Mouse (Mus musculus): ENCODE data around the gene Vsig8. TPM values are rescaled to one million over a fixed set of nuclear protein-coding genes. Genes with fewer than 3 reads are reported as not detected.
A peak's percentile ranks its signal among the peaks of the same experiment; 100 is the strongest.

The Vsig8 gene
- polyA plus RNA-seq, 1 experiment: 1.9 TPM

DNA sequence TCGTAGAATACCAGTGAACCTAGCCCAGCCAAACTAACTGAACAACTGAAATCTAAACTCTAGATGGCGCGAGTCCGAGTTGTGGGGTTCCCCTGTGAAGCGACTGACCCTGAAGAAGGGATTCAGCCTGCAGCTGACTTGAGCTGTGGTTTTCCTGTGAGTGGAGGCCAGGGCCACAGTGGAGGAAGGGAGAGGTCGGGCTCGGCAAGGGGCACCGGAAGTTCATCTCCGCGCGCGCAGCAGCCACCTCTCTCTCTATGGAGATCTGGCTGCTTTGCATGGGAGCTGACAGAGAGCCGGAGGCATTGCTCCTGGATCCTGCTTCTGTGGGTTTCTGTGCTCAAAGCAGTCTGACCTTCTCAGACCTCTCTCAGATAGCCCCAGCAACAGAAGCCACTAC lies 42.8 kb upstream of the Vsig8 start:
- H3K36me3 ChIP-seq (ENCODE audit: control insufficient read depth, insufficient read depth, low read length): no peaks in the 10 kb centered on the region
- no peaks in the 10 kb centered on the region for H3K27me3 ChIP-seq (ENCODE audit: control insufficient read depth, insufficient read depth, low read length)
- TF ChIP-seq POLR2A (IDR thresholded peaks at IDR 0.05; ENCODE audit: control insufficient read depth, extremely low read depth, insufficient read depth, low read length, poor library complexity) (no peak), CTCF (IDR thresholded peaks at IDR 0.05; ENCODE audit: borderline replicate concordance, control insufficient read depth, extremely low read depth, insufficient read depth, low read length, poor library complexity) (no peak)
- peak; percentile 78 for DNase-seq
- H3K4me1 ChIP-seq (replicated peaks; ENCODE audit: control insufficient read depth, insufficient read depth, low read length): peaks cover 32% of the 10 kb centered on the region
- peak overlapping the region; percentile 78 for H3K27ac ChIP-seq (ENCODE audit: control insufficient read depth, insufficient read depth, low read length)
- H3K4me3 ChIP-seq (ENCODE audit: control insufficient read depth, insufficient read depth, low read length): peak overlapping the region; percentile 10
- WGBS: 3% methylated on average over 13 of the region's 13 CpGs

DNA sequence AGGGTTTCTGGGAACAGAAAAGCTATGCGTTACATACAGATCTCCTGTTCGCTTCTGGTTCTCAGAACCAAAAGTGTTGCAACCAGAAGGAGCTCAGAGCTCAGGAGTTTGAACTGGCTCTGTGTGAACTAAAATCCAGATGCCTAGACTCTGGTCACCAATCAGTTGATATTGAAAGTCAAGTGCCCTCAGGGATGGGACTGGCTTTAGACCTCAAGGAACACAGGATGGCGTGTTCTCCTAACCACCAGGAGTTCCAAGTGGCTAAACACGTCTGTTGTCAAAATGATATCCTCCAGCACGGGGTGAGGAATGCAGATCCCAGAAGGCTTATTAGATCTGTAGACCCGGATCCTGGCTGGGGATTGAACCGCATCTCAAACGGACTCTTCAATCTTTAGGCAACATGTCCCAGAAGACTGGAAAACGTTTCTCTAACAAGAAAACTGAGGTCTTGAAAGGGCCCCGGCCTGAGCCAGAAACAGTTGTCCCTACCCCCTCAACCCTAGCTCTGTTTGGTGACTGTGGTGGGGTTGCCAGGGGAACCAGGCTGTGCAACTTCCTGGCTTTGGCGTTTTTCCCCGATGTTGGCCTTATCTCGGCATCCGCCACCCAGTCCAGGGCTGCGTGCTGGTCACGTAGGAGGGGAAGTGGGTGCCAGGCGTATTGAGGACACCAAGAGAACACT lies 42.1 kb upstream of the Vsig8 start:
- WGBS: 9% methylated on average over 17 of the region's 17 CpGs
- TF ChIP-seq CTCF (IDR thresholded peaks at IDR 0.05; ENCODE audit: borderline replicate concordance, control insufficient read depth, extremely low read depth, insufficient read depth, low read length, poor library complexity) (no peak), POLR2A (IDR thresholded peaks at IDR 0.05; ENCODE audit: control insufficient read depth, extremely low read depth, insufficient read depth, low read length, poor library complexity) (no peak)
- Histone ChIP-seq H3K27ac (ENCODE audit: control insufficient read depth, insufficient read depth, low read length) (peak overlapping the region; percentile 72), H3K27me3 (ENCODE audit: control insufficient read depth, insufficient read depth, low read length) (no peaks in the 10 kb centered on the region), H3K4me1 (replicated peaks; ENCODE audit: control insufficient read depth, insufficient read depth, low read length) (peaks cover 32% of the 10 kb centered on the region), H3K4me3 (ENCODE audit: control insufficient read depth, insufficient read depth, low read length) (peak overlapping the region; percentile 5; the same call in 1 of the 2 replicates), H3K36me3 (ENCODE audit: control insufficient read depth, insufficient read depth, low read length) (no peaks in the 10 kb centered on the region)
- peak; percentile 78 for DNase-seq

DNA sequence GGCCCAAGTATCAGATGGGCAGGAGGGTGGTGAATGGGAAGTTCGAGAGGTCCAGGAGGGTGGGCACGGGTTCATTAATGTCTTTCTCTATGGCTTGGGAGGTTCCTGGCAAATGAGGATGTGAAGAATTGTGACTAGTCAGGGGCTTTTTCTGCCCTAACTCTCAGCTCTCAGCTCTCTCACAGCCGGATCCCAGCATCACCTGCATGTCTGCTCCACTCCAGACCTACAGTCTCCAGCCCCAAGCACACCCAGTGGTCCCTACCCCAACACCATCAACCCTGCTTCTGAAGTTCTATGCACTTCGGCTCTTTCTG lies 41.6 kb upstream of the Vsig8 start:
- WGBS: 9% methylated on average over 4 of the region's 4 CpGs
- Histone ChIP-seq H3K27ac (ENCODE audit: control insufficient read depth, insufficient read depth, low read length) (peak overlapping the region; percentile 69), H3K36me3 (ENCODE audit: control insufficient read depth, insufficient read depth, low read length) (no peaks in the 10 kb centered on the region), H3K4me3 (ENCODE audit: control insufficient read depth, insufficient read depth, low read length) (peak overlapping the region; percentile 5; the same call in 1 of the 2 replicates), H3K4me1 (replicated peaks; ENCODE audit: control insufficient read depth, insufficient read depth, low read length) (peaks cover 32% of the 10 kb centered on the region), H3K27me3 (ENCODE audit: control insufficient read depth, insufficient read depth, low read length) (no peaks in the 10 kb centered on the region)
- TF ChIP-seq POLR2A (IDR thresholded peaks at IDR 0.05; ENCODE audit: control insufficient read depth, extremely low read depth, insufficient read depth, low read length, poor library complexity) (no peak), CTCF (IDR thresholded peaks at IDR 0.05; ENCODE audit: borderline replicate concordance, control insufficient read depth, extremely low read depth, insufficient read depth, low read length, poor library complexity) (no peak)
- DNase-seq: no peak

DNA sequence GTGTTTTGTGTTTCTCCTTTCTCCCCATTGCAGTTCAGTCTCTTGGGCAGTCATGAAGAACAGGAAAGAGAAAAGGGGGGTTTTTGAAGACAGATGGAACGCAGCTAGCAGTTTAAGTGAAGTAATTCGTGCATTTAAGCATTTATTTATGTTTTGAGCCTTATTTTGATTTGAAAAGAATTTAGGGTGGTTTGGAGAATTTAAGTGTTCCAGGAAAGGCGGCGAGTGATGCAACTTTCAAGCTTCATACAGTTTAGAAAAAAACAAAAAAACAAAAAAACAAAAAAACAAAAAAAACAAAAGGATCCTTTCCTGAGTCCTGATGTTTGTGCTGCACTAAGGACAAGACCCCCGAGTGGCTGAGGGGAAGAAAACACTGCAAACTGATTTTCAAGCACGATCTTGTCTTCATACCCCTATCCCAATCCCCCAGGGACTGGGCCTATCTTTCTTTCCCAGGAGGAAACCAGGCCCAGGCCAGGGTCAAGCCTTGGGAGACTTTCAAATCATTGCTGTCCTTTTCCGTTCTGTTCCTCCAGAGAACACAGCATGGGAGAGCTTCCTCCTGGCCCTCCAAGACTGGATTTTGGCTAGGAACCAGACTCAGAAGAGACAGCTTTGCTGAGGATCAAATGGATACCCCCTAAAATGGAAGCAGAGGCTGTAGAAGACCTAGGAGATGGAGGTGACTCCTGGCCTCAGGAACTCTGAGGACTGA lies 41.0 kb upstream of the Vsig8 start:
- Histone ChIP-seq H3K4me1 (replicated peaks; ENCODE audit: control insufficient read depth, insufficient read depth, low read length) (peaks cover 32% of the 10 kb centered on the region), H3K27me3 (ENCODE audit: control insufficient read depth, insufficient read depth, low read length) (no peaks in the 10 kb centered on the region), H3K27ac (ENCODE audit: control insufficient read depth, insufficient read depth, low read length) (peak overlapping the region; percentile 69), H3K36me3 (ENCODE audit: control insufficient read depth, insufficient read depth, low read length) (no peaks in the 10 kb centered on the region), H3K4me3 (ENCODE audit: control insufficient read depth, insufficient read depth, low read length) (no peak overlapping the region)
- 66% methylated on average over 7 of the region's 7 CpGs for WGBS
- no peak for DNase-seq
- no peak for TF ChIP-seq CTCF (IDR thresholded peaks at IDR 0.05; ENCODE audit: borderline replicate concordance, control insufficient read depth, extremely low read depth, insufficient read depth, low read length, poor library complexity)
- no peak for TF ChIP-seq POLR2A (IDR thresholded peaks at IDR 0.05; ENCODE audit: control insufficient read depth, extremely low read depth, insufficient read depth, low read length, poor library complexity)

DNA sequence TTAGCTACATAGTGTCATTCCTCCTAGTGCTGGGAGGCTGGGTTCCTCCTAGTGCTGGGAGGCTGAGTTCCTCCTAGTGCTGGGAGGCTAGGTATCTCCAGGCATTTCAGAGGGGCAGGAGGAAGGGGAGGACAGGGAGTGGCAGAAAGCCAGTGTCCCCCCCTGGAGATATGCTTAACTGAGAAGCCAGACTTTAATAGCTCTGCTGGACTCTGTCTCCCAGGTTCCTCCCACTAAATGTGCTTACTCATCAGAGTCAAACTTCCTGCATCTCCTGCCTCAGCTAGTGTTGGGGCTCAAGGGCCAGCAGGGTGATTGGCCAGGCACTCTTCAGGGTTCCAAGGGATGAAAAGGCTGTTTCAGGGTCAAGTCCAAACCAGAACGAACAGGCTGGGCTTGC lies 40.3 kb upstream of the Vsig8 start:
- Histone ChIP-seq H3K4me1 (replicated peaks; ENCODE audit: control insufficient read depth, insufficient read depth, low read length) (peaks cover 32% of the 10 kb centered on the region), H3K36me3 (ENCODE audit: control insufficient read depth, insufficient read depth, low read length) (no peaks in the 10 kb centered on the region), H3K27ac (ENCODE audit: control insufficient read depth, insufficient read depth, low read length) (no peak overlapping the region), H3K27me3 (ENCODE audit: control insufficient read depth, insufficient read depth, low read length) (no peaks in the 10 kb centered on the region), H3K4me3 (ENCODE audit: control insufficient read depth, insufficient read depth, low read length) (no peak overlapping the region)
- DNase-seq: no peak
- TF ChIP-seq CTCF (IDR thresholded peaks at IDR 0.05; ENCODE audit: borderline replicate concordance, control insufficient read depth, extremely low read depth, insufficient read depth, low read length, poor library complexity) (no peak), POLR2A (IDR thresholded peaks at IDR 0.05; ENCODE audit: control insufficient read depth, extremely low read depth, insufficient read depth, low read length, poor library complexity) (no peak)
- WGBS: 85% methylated on average over 1 of the region's 1 CpGs

DNA sequence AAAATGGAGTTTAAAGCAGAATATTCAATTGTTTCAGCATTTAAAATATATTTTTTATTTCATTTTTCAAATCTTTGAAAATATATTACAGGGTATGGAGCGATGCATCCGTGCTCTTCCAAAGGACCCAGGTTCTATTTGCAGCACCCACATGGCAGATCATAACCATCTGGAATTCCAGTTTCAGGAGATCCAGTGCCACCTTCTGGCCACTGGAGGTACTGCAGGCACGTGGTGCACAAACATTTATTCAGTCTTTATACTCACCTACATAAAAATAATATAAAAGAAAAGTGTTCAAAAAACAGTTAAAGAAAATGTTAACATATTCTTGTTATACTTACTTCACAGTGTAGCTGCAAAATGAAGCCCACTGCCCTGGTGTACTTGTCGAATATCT lies 37.7 kb upstream of the Vsig8 start:
- WGBS: 93% methylated on average over 4 of the region's 4 CpGs

More for the DNA sequence above, 37.7 kb upstream of the Vsig8 start:
- H3K27ac ChIP-seq (ENCODE audit: control insufficient read depth, insufficient read depth, low read length): no peak overlapping the region
- H3K4me1 ChIP-seq (replicated peaks; ENCODE audit: control insufficient read depth, insufficient read depth, low read length): peaks cover 29% of the 10 kb centered on the region
- H3K4me3 ChIP-seq (ENCODE audit: control insufficient read depth, insufficient read depth, low read length): no peak overlapping the region
- TF ChIP-seq POLR2A (IDR thresholded peaks at IDR 0.05; ENCODE audit: control insufficient read depth, extremely low read depth, insufficient read depth, low read length, poor library complexity) (no peak), CTCF (IDR thresholded peaks at IDR 0.05; ENCODE audit: borderline replicate concordance, control insufficient read depth, extremely low read depth, insufficient read depth, low read length, poor library complexity) (no peak)
- DNase-seq: no peak
- no peaks in the 10 kb centered on the region for H3K36me3 ChIP-seq (ENCODE audit: control insufficient read depth, insufficient read depth, low read length)
- no peaks in the 10 kb centered on the region for H3K27me3 ChIP-seq (ENCODE audit: control insufficient read depth, insufficient read depth, low read length)
